Mouse (Mus musculus): ENCODE data around the gene Nipa2.

DNA sequence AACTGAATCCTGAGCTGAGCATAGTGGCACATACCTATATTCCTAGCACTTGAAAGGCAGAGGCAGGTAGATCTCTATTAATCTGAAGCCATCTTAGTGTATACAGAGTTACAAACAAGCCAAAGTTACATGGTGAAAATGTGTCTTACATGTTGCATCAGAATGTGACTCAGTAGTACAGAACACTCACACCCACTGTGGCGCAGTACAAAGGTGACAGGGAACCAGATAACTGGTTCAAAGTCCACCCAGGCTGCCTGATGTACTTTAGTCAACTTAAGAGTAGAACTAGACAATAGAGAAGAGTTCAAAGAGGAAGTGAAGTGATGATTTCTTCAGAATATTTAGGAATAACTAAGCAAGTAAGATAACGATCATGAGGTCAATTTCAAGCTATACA is 27.3 kb downstream of the Nipa2 start:
- TF ChIP-seq CTCF (IDR thresholded peaks at IDR 0.05; ENCODE audit: insufficient read depth, low read depth, low read length) (no peak), POLR2A (IDR thresholded peaks at IDR 0.05; ENCODE audit: insufficient read depth, low read depth, low read length) (no peak)

Measured in olfactory bulb, adult 2 months (tissue).